Mouse (Mus musculus): ENCODE measurements around the gene Nfatc2ip.
"Not testable (repeated sequence)": the region's sequence is repeated elsewhere in the genome, so short reads cannot be mapped to it uniquely, and the experiment has no call there.

Nfatc2ip gene

GRCm38 (mm10) chr7:126416615-126417014 lies 20.1 kb upstream of the Nfatc2ip start:
- in situ Hi-C loops (cut with MboI; ENCODE audit: low pct_unique_long_range_greater_than_20kb in 1 of 2, low sequenced_read_pairs in 2 of 2, unreplicated experiment in 1 of 2): no loop called here

GRCm38 (mm10) chr7:126414725-126415124 lies 18.2 kb upstream of the Nfatc2ip start, which contains the start of gene Cd19:
TSS of gene Cd19 (minus strand) at chr7:126414889.
- in situ Hi-C loops (cut with MboI; ENCODE audit: low pct_unique_long_range_greater_than_20kb in 1 of 2, low sequenced_read_pairs in 2 of 2, unreplicated experiment in 1 of 2): no loop called here

GRCm38 (mm10) chr7:126411061-126411460 lies 14.5 kb upstream of the Nfatc2ip start:
- in situ Hi-C loops (cut with MboI; ENCODE audit: low pct_unique_long_range_greater_than_20kb in 1 of 2, low sequenced_read_pairs in 2 of 2, unreplicated experiment in 1 of 2): no loop called here

GRCm38 (mm10) chr7:126408686-126409085 lies 12.1 kb upstream of the Nfatc2ip start:
- in situ Hi-C loops (cut with MboI; ENCODE audit: low pct_unique_long_range_greater_than_20kb in 1 of 2, low sequenced_read_pairs in 2 of 2, unreplicated experiment in 1 of 2): no loop called here

GRCm38 (mm10) chr7:126402518-126402917 lies 6.0 kb upstream of the Nfatc2ip start:
- in situ Hi-C loops (cut with MboI; ENCODE audit: low pct_unique_long_range_greater_than_20kb in 1 of 2, low sequenced_read_pairs in 2 of 2, unreplicated experiment in 1 of 2): not testable (repeated sequence)

GRCm38 (mm10) chr7:126399548-126399947 lies 3.0 kb upstream of the Nfatc2ip start:
- in situ Hi-C loops (cut with MboI; ENCODE audit: low pct_unique_long_range_greater_than_20kb in 1 of 2, low sequenced_read_pairs in 2 of 2, unreplicated experiment in 1 of 2): no loop called here

GRCm38 (mm10) chr7:126397822-126398221 lies 1.3 kb upstream of the Nfatc2ip start:
- in situ Hi-C loops (cut with MboI; ENCODE audit: low pct_unique_long_range_greater_than_20kb in 1 of 2, low sequenced_read_pairs in 2 of 2, unreplicated experiment in 1 of 2): no loop called here

GRCm38 (mm10) chr7:126397221-126397620 lies 684 bp upstream of the Nfatc2ip start:
- in situ Hi-C loops (cut with MboI; ENCODE audit: low pct_unique_long_range_greater_than_20kb in 1 of 2, low sequenced_read_pairs in 2 of 2, unreplicated experiment in 1 of 2): no loop called here

GRCm38 (mm10) chr7:126392086-126392884 lies 4.3 kb downstream of the Nfatc2ip start:
- in situ Hi-C loops (cut with MboI; ENCODE audit: low pct_unique_long_range_greater_than_20kb in 1 of 2, low sequenced_read_pairs in 2 of 2, unreplicated experiment in 1 of 2): not testable (repeated sequence)

- in situ Hi-C loops (cut with MboI; ENCODE audit: low pct_unique_long_range_greater_than_20kb in 1 of 2, low sequenced_read_pairs in 2 of 2, unreplicated experiment in 1 of 2): no loop called here
Measured at GRCm38 (mm10) chr7:126388185-126388584, 8.4 kb downstream of the Nfatc2ip start.

- in situ Hi-C loops (cut with MboI; ENCODE audit: low pct_unique_long_range_greater_than_20kb in 1 of 2, low sequenced_read_pairs in 2 of 2, unreplicated experiment in 1 of 2): no loop called here
Measured at GRCm38 (mm10) chr7:126383565-126383964, 13.0 kb downstream of the Nfatc2ip start.

- in situ Hi-C loops (cut with MboI; ENCODE audit: low pct_unique_long_range_greater_than_20kb in 1 of 2, low sequenced_read_pairs in 2 of 2, unreplicated experiment in 1 of 2): loop anchor here in 1 of 2 experiments (5.0 kb wide), 1 partner anchor 40 kb away; no protein-coding TSS in a partner anchor
Measured at GRCm38 (mm10) chr7:126377278-126378158, 19.0 kb downstream of the Nfatc2ip start, which contains the start of gene Spns1. TSS of gene Spns1 (minus strand) at chr7:126377450.

- in situ Hi-C loops (cut with MboI; ENCODE audit: low pct_unique_long_range_greater_than_20kb in 1 of 2, low sequenced_read_pairs in 2 of 2, unreplicated experiment in 1 of 2): loop anchor here in 1 of 2 experiments (5.0 kb wide), 1 partner anchor 40 kb away; no protein-coding TSS in a partner anchor
Measured at GRCm38 (mm10) chr7:126376903-126377277, 19.6 kb downstream of the Nfatc2ip start.

GRCm38 (mm10) chr7:126375012-126375411 lies 21.5 kb downstream of the Nfatc2ip start:
- in situ Hi-C loops (cut with MboI; ENCODE audit: low pct_unique_long_range_greater_than_20kb in 1 of 2, low sequenced_read_pairs in 2 of 2, unreplicated experiment in 1 of 2): loop anchor here in 1 of 2 experiments (5.0 kb wide), 1 partner anchor 38 kb away; no protein-coding TSS in a partner anchor

- in situ Hi-C loops (cut with MboI; ENCODE audit: low pct_unique_long_range_greater_than_20kb in 1 of 2, low sequenced_read_pairs in 2 of 2, unreplicated experiment in 1 of 2): loop anchor here in 1 of 2 experiments (5.0 kb wide), 1 partner anchor 107 kb away; no protein-coding TSS in a partner anchor
Measured at GRCm38 (mm10) chr7:126374526-126374925, 22.0 kb downstream of the Nfatc2ip start.

GRCm38 (mm10) chr7:126373007-126373406 lies 23.5 kb downstream of the Nfatc2ip start:
- in situ Hi-C loops (cut with MboI; ENCODE audit: low pct_unique_long_range_greater_than_20kb in 1 of 2, low sequenced_read_pairs in 2 of 2, unreplicated experiment in 1 of 2): loop anchor here in 1 of 2 experiments (5.0 kb wide), 1 partner anchor 106 kb away; no protein-coding TSS in a partner anchor

GRCm38 (mm10) chr7:126369393-126369792 lies 27.1 kb downstream of the Nfatc2ip start, which contains the start of gene Lat:
TSS of gene Lat (minus strand) at chr7:126369570.
- in situ Hi-C loops (cut with MboI; ENCODE audit: low pct_unique_long_range_greater_than_20kb in 1 of 2, low sequenced_read_pairs in 2 of 2, unreplicated experiment in 1 of 2): no loop called here

- in situ Hi-C loops (cut with MboI; ENCODE audit: low pct_unique_long_range_greater_than_20kb in 1 of 2, low sequenced_read_pairs in 2 of 2, unreplicated experiment in 1 of 2): no loop called here
Measured at GRCm38 (mm10) chr7:126368367-126368766, 28.2 kb downstream of the Nfatc2ip start.

- in situ Hi-C loops (cut with MboI; ENCODE audit: low pct_unique_long_range_greater_than_20kb in 1 of 2, low sequenced_read_pairs in 2 of 2, unreplicated experiment in 1 of 2): no loop called here
Measured at GRCm38 (mm10) chr7:126367636-126368035, 28.9 kb downstream of the Nfatc2ip start.

Measured in mouse embryonic stem cell (cell line).